Mouse (Mus musculus) lung, postnatal 0 days (tissue): ENCODE data around the gene Rmdn2.

Experiments used
- CTCF ChIP-seq: IDR thresholded peaks from 2 replicates; pipeline ENCODE4 v1.5.1; 2016; ENCODE audit warnings: antibody characterized with exemption, mild to moderate bottlenecking
- EP300 ChIP-seq: IDR thresholded peaks from 2 replicates; pipeline ENCODE4 v1.6.1; 2016; ENCODE audit warnings: antibody characterized with exemption, mild to moderate bottlenecking, control low read depth

- no peak for TF ChIP-seq CTCF
- no peak for TF ChIP-seq EP300
These were observed 83.9 kb downstream of the Rmdn2 start for GRCm38 (mm10) chr17:79695541-79695940.
